Mouse (Mus musculus) kidney, postnatal 14 days (tissue): ENCODE data around the gene Gal3st3.
A peak's percentile ranks its signal among the peaks of the same experiment; 100 is the strongest.

Experiments used
- DNase-seq: peaks from one replicate; pipeline ENCODE4 v3.0.0; 2022; ENCODE audit warnings: mixed read lengths

Gene Gal3st3

GRCm38 (mm10) chr19:5297903-5298800 is at the start of gene Gal3st3:
TSS of gene Gal3st3 (plus strand) at chr19:5298331.
- no peak for DNase-seq

- DNase-seq, result no peak
Measured at GRCm38 (mm10) chr19:5257140-5257539, 41.0 kb upstream of the Gal3st3 start.

- DNase-seq, result no peak
Measured at GRCm38 (mm10) chr19:5267015-5267414, 31.1 kb upstream of the Gal3st3 start.

GRCm38 (mm10) chr19:5268017-5268416 is 30.1 kb upstream of the Gal3st3 start:
- no peak for DNase-seq

GRCm38 (mm10) chr19:5268875-5269274 is 29.3 kb upstream of the Gal3st3 start:
- DNase-seq, result no peak

GRCm38 (mm10) chr19:5269392-5269791 is 28.7 kb upstream of the Gal3st3 start:
- no peak for DNase-seq

GRCm38 (mm10) chr19:5271430-5271829 is 26.7 kb upstream of the Gal3st3 start:
- DNase-seq, result no peak

- peak; percentile 50 for DNase-seq
Measured at GRCm38 (mm10) chr19:5272326-5272795, 25.8 kb upstream of the Gal3st3 start.

GRCm38 (mm10) chr19:5272801-5273733 is 25.1 kb upstream of the Gal3st3 start, which contains the start of gene Pacs1:
TSS of gene Pacs1 (minus strand) at chr19:5273119.
- peak; percentile 95 for DNase-seq

- no peak for DNase-seq
Measured at GRCm38 (mm10) chr19:5273916-5274315, 24.2 kb upstream of the Gal3st3 start.

GRCm38 (mm10) chr19:5274641-5275040 is 23.5 kb upstream of the Gal3st3 start:
- no peak for DNase-seq

GRCm38 (mm10) chr19:5275736-5276135 is 22.4 kb upstream of the Gal3st3 start:
- no peak for DNase-seq

- no peak for DNase-seq
Measured at GRCm38 (mm10) chr19:5276531-5276930, 21.6 kb upstream of the Gal3st3 start.

GRCm38 (mm10) chr19:5277140-5277539 is 21.0 kb upstream of the Gal3st3 start:
- DNase-seq, result no peak

- no peak for DNase-seq
Measured at GRCm38 (mm10) chr19:5278381-5278780, 19.8 kb upstream of the Gal3st3 start.

- peak; percentile 99 for DNase-seq
Measured at GRCm38 (mm10) chr19:5294972-5295735, 3.0 kb upstream of the Gal3st3 start, which contains the start of gene Sf3b2. TSS of gene Sf3b2 (minus strand) at chr19:5295455.

- DNase-seq, result no peak
Measured at GRCm38 (mm10) chr19:5295736-5296075, 2.4 kb upstream of the Gal3st3 start.

GRCm38 (mm10) chr19:5296630-5297029 is 1.5 kb upstream of the Gal3st3 start:
- no peak for DNase-seq

GRCm38 (mm10) chr19:5300588-5300987 is 2.5 kb downstream of the Gal3st3 start:
- DNase-seq, result no peak

- peak; percentile 67 for DNase-seq
Measured at GRCm38 (mm10) chr19:5302455-5302854, 4.3 kb downstream of the Gal3st3 start.

- no peak for DNase-seq
Measured at GRCm38 (mm10) chr19:5306279-5306678, 8.1 kb downstream of the Gal3st3 start.

GRCm38 (mm10) chr19:5306968-5307734 is 9.0 kb downstream of the Gal3st3 start:
- no peak for DNase-seq
